Mouse (Mus musculus) inflammation-experienced regulatory T-cells, adult 16 weeks (primary cell): ENCODE results near the gene Icos. TPM values are rescaled to one million over a fixed set of nuclear protein-coding genes. Genes with fewer than 3 reads are reported as not detected.

Experiments used
- polyA plus RNA-seq: library from polyadenylated mRNA; unstranded; fragments of 100-300 nt; shearing (Covaris generic); gene quantifications from one replicate; pipeline ENCODE4 v1.2.1, GENCODE M21; 2017

The Icos gene
- polyA plus RNA-seq, result 332 TPM

DNA sequence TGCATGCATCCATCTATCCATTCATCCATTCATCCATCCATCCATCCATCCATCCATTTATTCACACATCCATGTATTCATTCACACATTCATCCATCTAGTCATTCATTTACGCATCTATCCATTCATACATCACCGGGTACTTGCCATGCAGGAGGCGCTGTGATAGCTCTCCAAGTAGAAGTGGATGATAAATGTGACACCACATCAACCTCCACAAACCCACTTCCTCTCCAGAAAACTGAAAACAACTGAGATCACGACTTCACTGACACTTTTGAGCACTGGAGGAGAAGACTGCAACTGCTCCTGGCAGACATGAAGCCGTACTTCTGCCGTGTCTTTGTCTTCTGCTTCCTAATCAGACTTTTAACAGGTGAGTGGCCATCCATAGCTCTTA, at the start of gene Icos:
Gene Icos (plus strand): TSS at position 287 of the 400 bp plus-strand sequence.

Other genes starting within 250 kb of the Icos start
- 404 TPM for gene Ctla4, start 90.9 kb upstream of the Icos start, polyA plus RNA-seq